8 mouse cellular contexts compared by ENCODE assay signal in the genomic region with DNA sequence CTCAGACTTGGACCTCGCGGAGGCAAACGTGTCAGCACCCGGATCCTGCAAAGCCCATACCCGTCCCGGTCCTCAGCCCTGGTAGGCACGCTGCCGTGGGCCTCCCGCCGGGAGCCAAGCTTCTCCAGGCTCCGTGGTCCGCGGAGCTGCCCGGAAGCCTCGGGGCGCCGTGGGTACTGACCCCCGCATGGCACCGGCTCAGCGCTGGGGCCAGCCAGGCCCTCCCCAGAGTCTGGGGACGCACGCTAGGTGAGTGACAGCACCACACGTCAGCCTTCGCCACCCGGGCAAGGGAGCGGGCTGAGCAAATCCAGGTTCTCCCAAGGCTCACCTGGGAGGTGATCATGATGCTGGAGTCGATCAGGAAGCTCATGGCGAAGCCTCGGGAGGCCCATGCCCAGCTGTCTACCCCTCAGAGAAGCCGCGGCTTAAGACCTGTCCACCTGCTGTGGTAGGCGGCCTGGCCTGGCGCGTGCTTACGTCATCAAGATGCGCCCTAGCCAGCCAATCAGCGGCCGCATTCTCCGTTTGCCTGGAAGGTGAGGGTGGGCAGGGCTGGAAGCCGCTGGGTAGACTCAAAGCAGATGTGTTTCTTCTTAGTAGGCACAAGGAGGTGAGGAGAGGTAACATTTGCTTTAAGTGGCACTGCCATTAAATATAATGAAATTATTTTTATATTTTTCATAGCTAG. TPM values are rescaled to one million over a fixed set of nuclear protein-coding genes. Genes with fewer than 3 reads are reported as not detected.
A peak's percentile ranks its signal among the peaks of the same experiment; 100 is the strongest.
DNase-seq lines count a peak whose midpoint lies in the region; ATAC-seq lines count a peak whose summit lies in the region.

A gene (minus strand): TSS at position 496 of the 691 bp plus-strand sequence.

- H3K4me3 ChIP-seq in brown adipose tissue, adult 24 weeks (ENCODE audit: insufficient read depth, low read depth, low read length), result peak within 1 kb of the TSS; percentile 86
- H3K4me3 ChIP-seq in heart, embryonic 13.5 days, result peak within 1 kb of the TSS; percentile 76
- H3K4me3 ChIP-seq in liver, embryonic 12.5 days, result peak within 1 kb of the TSS; percentile 94
- H3K4me3 ChIP-seq in stomach, embryonic 15.5 days (replicated peaks), result peak within 1 kb of the TSS; percentile 87

- WGBS in heart, embryonic 13.5 days, result under 1% methylated on average over 40 of the region's 40 CpGs
- WGBS in liver, embryonic 12.5 days (ENCODE audit: insufficient replicate concordance), result 2% methylated on average over 40 of the region's 40 CpGs
- WGBS in stomach, embryonic 15.5 days, result under 1% methylated on average over 40 of the region's 40 CpGs

- ATAC-seq in heart, embryonic 13.5 days (ENCODE audit: extremely low read depth, insufficient number of reproducible peaks, low FRiP score, low TSS enrichment), result peak; percentile 86
- ATAC-seq in liver, embryonic 12.5 days, result peak; percentile 96
- peak; percentile 94 for ATAC-seq in stomach, embryonic 15.5 days (ENCODE audit: insufficient read depth, low FRiP score, low read depth)

- peak within 1 kb of the TSS; percentile 94 for H3K9ac ChIP-seq in heart, embryonic 13.5 days
- H3K9ac ChIP-seq in liver, embryonic 12.5 days, result peak within 1 kb of the TSS; percentile 93
- peak within 1 kb of the TSS; percentile 82 for H3K9ac ChIP-seq in stomach, embryonic 15.5 days

- no peaks in the 10 kb centered on the region; the same call in 1 of the 2 replicates for H3K4me1 ChIP-seq in brown adipose tissue, adult 24 weeks (ENCODE audit: control insufficient read depth, insufficient read depth, insufficient read length, low read length)
- H3K4me1 ChIP-seq in heart, embryonic 13.5 days, result peaks cover 12% of the 10 kb centered on the region
- peaks cover 28% of the 10 kb centered on the region for H3K4me1 ChIP-seq in liver, embryonic 12.5 days
- no peaks in the 10 kb centered on the region for H3K4me1 ChIP-seq in stomach, embryonic 15.5 days

- H3K27ac ChIP-seq in brown adipose tissue, adult 24 weeks (replicated peaks; ENCODE audit: low read depth, low read length), result no peak within 1 kb of the TSS
- H3K27ac ChIP-seq in heart, embryonic 13.5 days (replicated peaks), result no peak within 1 kb of the TSS
- H3K27ac ChIP-seq in liver, embryonic 12.5 days, result 0 out of 2 replicates have a peak within 1 kb of the TSS, but pooled peaks have one; percentile 26
- no peak within 1 kb of the TSS; the same call in 1 of the 2 replicates for H3K27ac ChIP-seq in stomach, embryonic 15.5 days

- peak; percentile 95 for DNase-seq in CD4-positive, CD25-positive, alpha-beta regulatory T cell, adult 2 months (ENCODE audit: low read depth, low spot score)
- peak; percentile 28 for DNase-seq in fat pad, adult 2 months (ENCODE audit: extremely low read depth, low read depth, low spot score)
- DNase-seq in kidney, postnatal 10 days, result peak; percentile 96
- peak; percentile 93 to 95 for DNase-seq in natural killer cell, adult 2 months (ENCODE audit: low spot score in 2 of 2)

- peaks cover 30% of the 10 kb centered on the region for H3K27me3 ChIP-seq in heart, embryonic 13.5 days (replicated peaks)
- H3K27me3 ChIP-seq in liver, embryonic 12.5 days (replicated peaks), result peaks cover 8% of the 10 kb centered on the region; the same call in 1 of the 2 replicates
- 0 out of 2 replicates have a peak, but pooled peaks cover 6% of the 10 kb centered on the region for H3K27me3 ChIP-seq in stomach, embryonic 15.5 days (replicated peaks)

- H3K36me3 ChIP-seq in heart, embryonic 13.5 days, result no peaks in the 10 kb centered on the region
- no peaks in the 10 kb centered on the region for H3K36me3 ChIP-seq in liver, embryonic 12.5 days
- no peaks in the 10 kb centered on the region for H3K36me3 ChIP-seq in stomach, embryonic 15.5 days

- H3K4me2 ChIP-seq in heart, embryonic 13.5 days, result peak within 1 kb of the TSS; percentile 88
- H3K4me2 ChIP-seq in liver, embryonic 12.5 days, result peak within 1 kb of the TSS; percentile 88
- H3K4me2 ChIP-seq in stomach, embryonic 15.5 days, result peak within 1 kb of the TSS; percentile 90

- H3K9me3 ChIP-seq in heart, embryonic 13.5 days, result no peaks in the 10 kb centered on the region
- no peaks in the 10 kb centered on the region for H3K9me3 ChIP-seq in liver, embryonic 12.5 days (replicated peaks)
- H3K9me3 ChIP-seq in stomach, embryonic 15.5 days, result no peaks in the 10 kb centered on the region

RNA-seq across cellular contexts. Expression of the gene that starts here (rescaled TPM):
- polyA plus RNA-seq in brown adipose tissue, adult 24 weeks (2012; ENCODE audit: insufficient read depth, insufficient read length, missing spikeins), result 15.9 and 20.0 TPM in 2 replicates
- 24.2 and 26.6 TPM in 2 replicates for polyA plus RNA-seq in heart, embryonic 13.5 days (2015; fragmentation: Nextera tagmentation; extraction: Ambion mirVana)
- 33.5 and 34.5 TPM in 2 replicates for polyA plus RNA-seq in liver, embryonic 12.5 days (2016; fragmentation: Nextera tagmentation; extraction: Ambion mirVana)
- polyA plus RNA-seq in stomach, embryonic 15.5 days (2015; fragmentation: Nextera tagmentation; extraction: Ambion mirVana), result 49.9 and 52.9 TPM in 2 replicates

Comparison
In these comparisons a context has a peak if more than half of its experiments do, and no peak if none do; other contexts are left out.
1. DNase-seq: peak in every context shown above with its lines; median percentile 96 in kidney, postnatal 10 days; 95 in CD4-positive, CD25-positive, alpha-beta regulatory T cell, adult 2 months; 94 in natural killer cell, adult 2 months; 28 in fat pad, adult 2 months.